Mouse (Mus musculus) olfactory bulb, adult 2 months (tissue): Measurements from ENCODE around the gene Fcho1.

Experiments
- CTCF ChIP-seq: fragments of 200-500 bp; IDR thresholded peaks from 2 replicates; pipeline ENCODE4 v1.5.1; 2012; ENCODE audit warnings: low read depth, mild to moderate bottlenecking, low read length, moderate library complexity; ENCODE audit not compliant: insufficient read depth
- POLR2A ChIP-seq: fragments of 200-500 bp; IDR thresholded peaks from 2 replicates; pipeline ENCODE4 v1.6.1; 2012; ENCODE audit warnings: mild to moderate bottlenecking, low read depth, low read length, moderate library complexity; ENCODE audit not compliant: insufficient read depth

DNA sequence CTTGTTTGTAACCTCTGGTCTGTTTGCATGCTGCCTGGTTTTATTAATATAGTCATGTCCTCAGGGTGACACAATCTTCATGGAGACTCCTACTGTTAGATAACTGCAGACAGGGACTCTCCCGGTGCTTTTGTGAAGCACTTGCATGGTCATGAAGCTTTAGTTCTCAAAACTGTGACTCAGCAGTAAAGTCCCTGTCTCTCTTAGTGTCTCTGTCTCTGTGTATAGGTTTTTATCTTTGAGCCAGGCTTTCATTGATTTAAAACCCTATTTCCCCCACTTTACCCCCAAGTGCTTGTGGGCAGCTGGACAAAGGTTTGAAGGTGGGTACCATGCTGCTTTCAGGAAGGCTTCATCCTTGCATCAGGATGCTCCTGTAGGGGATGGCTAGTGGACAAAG lies 19.8 kb upstream of the Fcho1 start:
- TF ChIP-seq POLR2A = no peak
- no peak for TF ChIP-seq CTCF
